Mouse (Mus musculus): Measurements from ENCODE around the gene Neurog1. TPM values are rescaled to one million over a fixed set of nuclear protein-coding genes. Genes with fewer than 3 reads are reported as not detected.

Gene Neurog1
- polyA plus RNA-seq, 1 experiment from 2014 or later, result 1.1 TPM

- no peak for ATAC-seq (ENCODE audit: insufficient number of reproducible peaks, insufficient read depth, low FRiP score, low TSS enrichment, low read depth)
- Histone ChIP-seq H3K9ac (peak overlapping the region; percentile 59), H3K4me2 (peak overlapping the region; percentile 62), H3K27ac (peak overlapping the region; percentile 48; the same call in 1 of the 2 replicates), H3K9me3 (no peaks in the 10 kb centered on the region), H3K36me3 (no peaks in the 10 kb centered on the region), H3K4me3 (peak overlapping the region; percentile 25), H3K27me3 (peaks cover 14% of the 10 kb centered on the region), H3K4me1 (peaks cover 18% of the 10 kb centered on the region)
- WGBS, result 11% methylated on average over 8 of the region's 8 CpGs
Observed at GRCm38 (mm10) chr13:56209067-56209411, 42.9 kb downstream of the Neurog1 start.

- WGBS, result 4% methylated on average over 35 of the region's 35 CpGs
- Histone ChIP-seq H3K9ac (peak overlapping the region; percentile 59), H3K4me1 (peaks cover 18% of the 10 kb centered on the region), H3K36me3 (no peaks in the 10 kb centered on the region), H3K4me2 (peak overlapping the region; percentile 62), H3K9me3 (no peaks in the 10 kb centered on the region), H3K27ac (peak overlapping the region; percentile 48; the same call in 1 of the 2 replicates), H3K27me3 (peaks cover 14% of the 10 kb centered on the region), H3K4me3 (peak overlapping the region; percentile 25)
- peak; percentile 65; the same call in 1 of the 2 replicates for ATAC-seq (ENCODE audit: insufficient number of reproducible peaks, insufficient read depth, low FRiP score, low TSS enrichment, low read depth)
Observed at GRCm38 (mm10) chr13:56208225-56209066, 43.5 kb downstream of the Neurog1 start.

Other genes starting within 250 kb of the Neurog1 start
- gene H2afy, start 115.8 kb downstream of the Neurog1 start, polyA plus RNA-seq (2015; fragmentation: Nextera tagmentation; extraction: Ambion mirVana), result 338 and 383 TPM in 2 replicates
- gene Tifab, start 73.3 kb downstream of the Neurog1 start, polyA plus RNA-seq (2015; fragmentation: Nextera tagmentation; extraction: Ambion mirVana), result 1.1 and 1.7 TPM in 2 replicates
- gene Cxcl14, start 44.4 kb upstream of the Neurog1 start, polyA plus RNA-seq (2015; fragmentation: Nextera tagmentation; extraction: Ambion mirVana), result 589 and 679 TPM in 2 replicates
- not detected in 2 replicates for gene Gm3045, start 174.4 kb upstream of the Neurog1 start, polyA plus RNA-seq (2015; fragmentation: Nextera tagmentation; extraction: Ambion mirVana)
- gene Slc25a48, start 186.2 kb upstream of the Neurog1 start, polyA plus RNA-seq (2015; fragmentation: Nextera tagmentation; extraction: Ambion mirVana), result 0.32 and 0.42 TPM in 2 replicates
- not detected in 2 replicates for gene Il9, start 230.1 kb upstream of the Neurog1 start, polyA plus RNA-seq (2015; fragmentation: Nextera tagmentation; extraction: Ambion mirVana)

Data from embryonic facial prominence, embryonic 13.5 days (tissue).